In genomic region chr2:71837791-71838190, GRCm38 (mm10) we compare ENCODE assay signal across 9 mouse cellular contexts. TPM values are rescaled to one million over a fixed set of nuclear protein-coding genes. Genes with fewer than 3 reads are reported as not detected.
DNase-seq lines count a peak whose midpoint lies in the region; ATAC-seq and TF ChIP-seq lines count a peak whose summit lies in the region.
"Had no signal": no experiment of that assay in that cellular context is flagged by ENCODE, and none has a peak within 500 bp of the region (broad histone marks: within the 10 kb centered on the region; RNA-seq: fewer than 3 reads in every experiment).

No protein-coding gene starts in this region.

- in situ Hi-C loops in ES-E14 (cut with MboI; ENCODE audit: low sequenced_read_pairs in 2 of 2, unreplicated experiment in 2 of 2) = loop anchor here (10.0 to 25.0 kb wide), 2 partner anchors 253 to 400 kb away; no protein-coding TSS in a partner anchor

- H3K9ac ChIP-seq in intestine, postnatal 0 days (ENCODE audit: low read depth, low read length) = no peak overlapping the region
- no peak overlapping the region for H3K9ac ChIP-seq in intestine, embryonic 15.5 days
- no peak overlapping the region for H3K9ac ChIP-seq in ES-E14 (ENCODE audit: insufficient read depth, low read depth, low read length, poor library complexity, severe bottlenecking)

- H3K4me2 ChIP-seq in intestine, postnatal 0 days (replicated peaks; ENCODE audit: low read depth) = no peak overlapping the region
- no peak overlapping the region for H3K4me2 ChIP-seq in intestine, embryonic 15.5 days (replicated peaks)

- no peak for ATAC-seq in intestine, postnatal 0 days
- no peak for ATAC-seq in intestine, embryonic 15.5 days
- peak; percentile 81 for ATAC-seq in frontal cortex, adult (ENCODE audit: low TSS enrichment)

- TF ChIP-seq CTCF in intestine, postnatal 0 days (IDR thresholded peaks at IDR 0.05; ENCODE audit: low read depth) = peak; percentile 77
- TF ChIP-seq CTCF in brain, embryonic 14.5 days (IDR thresholded peaks at IDR 0.05; ENCODE audit: borderline replicate concordance, extremely low read depth, insufficient read depth, insufficient read length) = peak; percentile 70; the same call in 1 of the 2 replicates

- H3K9me3 ChIP-seq in intestine, postnatal 0 days (ENCODE audit: control insufficient read depth) = no peaks in the 10 kb centered on the region
- no peaks in the 10 kb centered on the region for H3K9me3 ChIP-seq in intestine, embryonic 15.5 days
- H3K9me3 ChIP-seq in ES-E14 (ENCODE audit: control insufficient read depth, insufficient read depth, low read depth, low read length) = no peaks in the 10 kb centered on the region

- DNase-seq in ES-E14 (ENCODE audit: low read depth, low spot score) = peak; percentile 60
- peak; percentile 84 for DNase-seq in brain, embryonic 14.5 days (ENCODE audit: low read depth)
- peak; percentile 61 to 95 for DNase-seq in layer of hippocampus, postnatal 25 days (ENCODE audit: extremely low spot score in 1 of 2, low spot score in 1 of 2)
- peak; percentile 59 to 60 for DNase-seq in natural killer cell, adult 2 months (ENCODE audit: low spot score in 2 of 2)
- DNase-seq in thymus, postnatal 36 days = peak; percentile 55 to 69

- peaks cover 54% of the 10 kb centered on the region for H3K36me3 ChIP-seq in intestine, postnatal 0 days (ENCODE audit: control insufficient read depth, insufficient read depth)
- 0 out of 2 replicates have a peak, but pooled peaks cover 2% of the 10 kb centered on the region for H3K36me3 ChIP-seq in intestine, embryonic 15.5 days
- H3K36me3 ChIP-seq in ES-E14 (ENCODE audit: control insufficient read depth, insufficient read depth, low read length, poor library complexity, severe bottlenecking) = peaks cover 28% of the 10 kb centered on the region

- H3K27me3 ChIP-seq in intestine, postnatal 0 days (replicated peaks; ENCODE audit: control insufficient read depth, insufficient read depth, low read length) = no peaks in the 10 kb centered on the region
- no peaks in the 10 kb centered on the region for H3K27me3 ChIP-seq in intestine, embryonic 15.5 days (replicated peaks)

- H3K27ac ChIP-seq in intestine, postnatal 0 days (ENCODE audit: low read depth, low read length) = no peak overlapping the region
- H3K27ac ChIP-seq in intestine, embryonic 15.5 days = no peak overlapping the region
- H3K27ac ChIP-seq in ES-E14 (ENCODE audit: insufficient read depth, low read depth, low read length, poor library complexity, severe bottlenecking) = no peak overlapping the region
- H3K27ac ChIP-seq: macrophage had no signal

- WGBS in intestine, postnatal 0 days = 30% methylated on average over 6 of the region's 6 CpGs
- WGBS in intestine, embryonic 15.5 days = 26% methylated on average over 6 of the region's 6 CpGs

- no peak overlapping the region for H3K4me3 ChIP-seq in intestine, postnatal 0 days (ENCODE audit: low read depth, low read length)
- H3K4me3 ChIP-seq in intestine, embryonic 15.5 days (replicated peaks) = no peak overlapping the region
- no peak overlapping the region for H3K4me3 ChIP-seq in ES-E14 (ENCODE audit: insufficient read depth in 1 of 2, low read depth in 1 of 2, low read length in 2 of 2, poor library complexity in 1 of 2, severe bottlenecking in 1 of 2)

- no peak for TF ChIP-seq POLR2A in brain, embryonic 14.5 days (IDR thresholded peaks at IDR 0.05; ENCODE audit: borderline replicate concordance, extremely low read depth, insufficient read depth, insufficient read length, poor library complexity, severe bottlenecking)

- H3K4me1 ChIP-seq in intestine, postnatal 0 days (replicated peaks; ENCODE audit: control insufficient read depth, insufficient read depth, low read length) = no peaks in the 10 kb centered on the region
- no peaks in the 10 kb centered on the region for H3K4me1 ChIP-seq in intestine, embryonic 15.5 days (replicated peaks)
- H3K4me1 ChIP-seq in ES-E14 (ENCODE audit: control insufficient read depth in 2 of 2, insufficient read depth in 2 of 2, low read length in 2 of 2, poor library complexity in 1 of 2) = no peaks in the 10 kb centered on the region

TF ChIP-seq in ES-E14, 5 proteins besides CTCF, POLR2A, EP300 and RAD21:
- no peak for TF ChIP-seq ZNF384 (IDR thresholded peaks at IDR 0.05; ENCODE audit: low read depth, low read length)
- TF ChIP-seq MAFK (IDR thresholded peaks at IDR 0.05; ENCODE audit: insufficient read depth, low read depth, low read length) = no peak
- TF ChIP-seq CHD2 (IDR thresholded peaks at IDR 0.05; ENCODE audit: low read depth, low read length) = no peak
- no peak for TF ChIP-seq ZC3H11A (IDR thresholded peaks at IDR 0.05; ENCODE audit: borderline replicate concordance, low read depth, low read length)
- TF ChIP-seq HCFC1 (IDR thresholded peaks at IDR 0.05; ENCODE audit: borderline replicate concordance, insufficient read depth, low read length) = no peak

RNA-seq across cellular contexts. Expression of gene Pdk1, which starts 35.2 kb away (rescaled TPM):
- 14.3 and 16.4 TPM in 2 replicates for polyA plus RNA-seq in intestine, postnatal 0 days (2015; fragmentation: Nextera tagmentation; extraction: Ambion mirVana)
- 66.8 and 78.3 TPM in 2 replicates for polyA plus RNA-seq in intestine, embryonic 15.5 days (2015; fragmentation: Nextera tagmentation; extraction: Ambion mirVana)
- total RNA-seq in ES-E14 (2012; rRNA removed) = 54.9 and 97.8 TPM in 2 replicates
- polyA plus RNA-seq in brain, embryonic 14.5 days (2012; rRNA removed) = 11.4 and 14.1 TPM in 2 replicates
- total RNA-seq in layer of hippocampus, postnatal 25 days (2021) = 10 to 100 TPM; 35.6 to 37.4 TPM
